Mouse (Mus musculus): Measurements from ENCODE around the gene Prkaca. TPM values are rescaled to one million over a fixed set of nuclear protein-coding genes. Genes with fewer than 3 reads are reported as not detected.

Prkaca gene
- total and polyA plus RNA-seq, 3 experiments, result 14.0 to 27.3 (median 18.5) TPM

DNA sequence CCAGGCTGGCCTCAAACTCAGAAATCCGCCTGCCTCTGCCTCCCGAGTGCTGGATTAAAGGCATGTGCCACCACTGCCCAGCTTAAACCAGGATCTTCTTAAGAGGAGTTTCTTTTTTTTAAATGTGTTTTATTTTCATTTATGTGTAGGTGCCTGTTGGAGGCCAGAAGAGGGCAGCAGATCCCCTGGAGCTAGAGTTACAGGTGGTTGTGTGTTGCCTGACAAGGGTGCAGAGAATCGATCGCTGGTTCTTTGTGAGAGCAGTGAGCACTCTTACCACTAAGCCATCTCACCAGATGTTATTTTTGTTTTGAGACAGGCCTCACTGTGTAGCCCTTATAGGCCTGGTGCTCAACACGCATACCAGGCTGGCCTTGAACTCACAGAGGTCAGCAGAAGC lies 43.0 kb downstream of the Prkaca start:
- H3K4me2 ChIP-seq (ENCODE audit: insufficient read depth, low read depth, poor library complexity, severe bottlenecking), result no peak overlapping the region

DNA sequence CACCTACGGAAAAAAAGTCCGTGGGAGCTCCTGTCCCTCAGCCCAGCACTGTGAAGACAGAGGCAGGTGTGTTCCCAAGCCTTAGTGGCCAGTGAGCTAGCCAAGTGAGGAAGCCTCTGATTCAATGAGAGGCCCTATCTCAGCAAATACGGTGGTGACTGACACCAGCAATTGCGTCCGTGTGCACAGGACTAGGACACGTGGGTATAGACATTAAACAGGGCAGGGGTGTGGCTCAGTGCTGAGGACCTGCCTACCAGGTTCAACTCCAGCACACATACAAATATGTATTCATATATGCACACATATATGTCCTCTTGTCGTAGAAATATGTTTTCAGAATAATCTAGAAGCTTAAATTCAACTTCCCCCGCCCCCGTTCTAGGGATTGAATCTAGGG lies 46.9 kb downstream of the Prkaca start:
- H3K79me2 ChIP-seq (replicated peaks; ENCODE audit: control insufficient read depth, extremely low read depth, insufficient read depth, poor library complexity, severe bottlenecking), result no peaks in the 10 kb centered on the region
- no peaks in the 10 kb centered on the region for H3K36me3 ChIP-seq (replicated peaks in 1 of 2; ENCODE audit: control insufficient read depth in 1 of 2, insufficient read depth in 1 of 2, low read length in 1 of 2)
- dilution Hi-C loops (cut with MboI; ENCODE audit: extremely low pct_ligation_motif_present, extremely low pct_unique_long_range_greater_than_20kb, low sequenced_read_pairs) (no loop called here), in situ Hi-C loops (cut with MboI; ENCODE audit: low pct_ligation_motif_present, low pct_unique_long_range_greater_than_20kb, low sequenced_read_pairs) (no loop called here)
- H3K4me1 ChIP-seq (ENCODE audit: control insufficient read depth in 1 of 2, insufficient read depth in 2 of 2), result no peaks in the 10 kb centered on the region
- H3K4me2 ChIP-seq (ENCODE audit: insufficient read depth, low read depth, poor library complexity, severe bottlenecking), result no peak overlapping the region
- H3K27ac ChIP-seq (ENCODE audit: insufficient read depth, low read depth), result no peak overlapping the region
- DNase-seq (ENCODE audit: extremely low read depth), result no peak
- H3K4me3 ChIP-seq (replicated peaks in 1 of 3; ENCODE audit: low read depth in 2 of 3, low read length in 2 of 3, poor library complexity in 1 of 3), result no peak overlapping the region
- H3K27me3 ChIP-seq (replicated peaks), result peaks cover 28% of the 10 kb centered on the region
- H3K9ac ChIP-seq (ENCODE audit: insufficient read depth, low read depth), result no peak overlapping the region
- H3K9me3 ChIP-seq (replicated peaks; ENCODE audit: low read length), result peaks cover 6% of the 10 kb centered on the region
- TF ChIP-seq NELFE (IDR thresholded peaks at IDR 0.05; ENCODE audit: low read depth, low read length), result no peak
- TF ChIP-seq ZNF384 (IDR thresholded peaks at IDR 0.05; ENCODE audit: low read depth, low read length), result no peak
- no peak for TF ChIP-seq EP300 (IDR thresholded peaks at IDR 0.05; ENCODE audit: low read length)
- TF ChIP-seq MAZ (IDR thresholded peaks at IDR 0.05; ENCODE audit: low read depth, low read length), result no peak
- no peak for TF ChIP-seq POLR2AphosphoS2 (IDR thresholded peaks at IDR 0.05; ENCODE audit: low read depth, low read length)
- no peak for TF ChIP-seq UBTF (IDR thresholded peaks at IDR 0.05; ENCODE audit: low read depth, low read length)

More for the DNA sequence above, 43.0 kb downstream of the Prkaca start:
- peaks cover 3 to 8% of the 10 kb centered on the region in 2 experiments; a peak in 3 of 4 replicates for H3K4me1 ChIP-seq (ENCODE audit: control insufficient read depth in 1 of 2, insufficient read depth in 2 of 2)
- dilution Hi-C loops (cut with MboI; ENCODE audit: extremely low pct_ligation_motif_present, extremely low pct_unique_long_range_greater_than_20kb, low sequenced_read_pairs) (no loop called here), in situ Hi-C loops (cut with MboI; ENCODE audit: low pct_ligation_motif_present, low pct_unique_long_range_greater_than_20kb, low sequenced_read_pairs) (no loop called here)
- H3K27ac ChIP-seq (ENCODE audit: insufficient read depth, low read depth), result no peak overlapping the region
- H3K79me2 ChIP-seq (replicated peaks; ENCODE audit: control insufficient read depth, extremely low read depth, insufficient read depth, poor library complexity, severe bottlenecking), result no peaks in the 10 kb centered on the region
- H3K4me3 ChIP-seq (replicated peaks in 1 of 3; ENCODE audit: low read depth in 2 of 3, low read length in 2 of 3, poor library complexity in 1 of 3), result no peak overlapping the region
- H3K9me3 ChIP-seq (replicated peaks; ENCODE audit: low read length), result peaks cover 11% of the 10 kb centered on the region
- no peak overlapping the region for H3K9ac ChIP-seq (ENCODE audit: insufficient read depth, low read depth)
- TF ChIP-seq RCOR1 (conservative IDR thresholded peaks at IDR 0.05; ENCODE audit: low read depth, low read length) (no peak), IRF4 (IDR thresholded peaks at IDR 0.05; ENCODE audit: low read depth, low read length) (no peak), TBP (conservative IDR thresholded peaks at IDR 0.05; ENCODE audit: low read depth, low read length) (no peak), NRF1 (IDR thresholded peaks at IDR 0.05; ENCODE audit: low read depth, low read length) (no peak), POLR2AphosphoS2 (IDR thresholded peaks at IDR 0.05; ENCODE audit: low read depth, low read length) (no peak), MEF2A (IDR thresholded peaks at IDR 0.05; ENCODE audit: borderline replicate concordance, low read depth, low read length) (no peak), KAT2A (IDR thresholded peaks at IDR 0.05; ENCODE audit: insufficient replicate concordance, low read length) (no peak), MAX (IDR thresholded peaks at IDR 0.05; ENCODE audit: low read length) (no peak), TCF12 (IDR thresholded peaks at IDR 0.05; ENCODE audit: low read depth, low read length) (no peak), RAD21 (IDR thresholded peaks at IDR 0.05; ENCODE audit: low read depth, low read length) (no peak), POLR2A (IDR thresholded peaks at IDR 0.05; ENCODE audit: low read depth, low read length) (no peak), MAZ (IDR thresholded peaks at IDR 0.05; ENCODE audit: low read depth, low read length) (no peak), ZKSCAN1 (IDR thresholded peaks at IDR 0.05; ENCODE audit: borderline replicate concordance, low read depth, low read length) (no peak), ZNF384 (IDR thresholded peaks at IDR 0.05; ENCODE audit: low read depth, low read length) (no peak), GABPA (IDR thresholded peaks at IDR 0.05; ENCODE audit: insufficient replicate concordance, low read depth, low read length) (no peak)
- no peak for DNase-seq (ENCODE audit: extremely low read depth)
- H3K36me3 ChIP-seq (replicated peaks in 1 of 2; ENCODE audit: control insufficient read depth in 1 of 2, insufficient read depth in 1 of 2, low read length in 1 of 2), result no peaks in the 10 kb centered on the region
- H3K27me3 ChIP-seq (replicated peaks), result peaks cover 36% of the 10 kb centered on the region
